Mouse (Mus musculus) liver, embryonic 15.5 days (tissue): ENCODE data around the gene Smad5. TPM values are rescaled to one million over a fixed set of nuclear protein-coding genes. Genes with fewer than 3 reads are reported as not detected.
A peak's percentile ranks its signal among the peaks of the same experiment; 100 is the strongest.

Experiments
- ATAC-seq: fragments of 200-750 bp; cut with Nextera tagmentation; 2 replicates; pipeline ENCODE4 v1.8.0; 2017; ENCODE audit warnings: moderate number of reproducible peaks, mild to moderate bottlenecking, moderate library complexity; ENCODE audit not compliant: insufficient read depth
- H3K27ac ChIP-seq: fragments of 300-500 bp; sonication (generic); replicated peaks from 2 replicates; pipeline ENCODE4 v1.5.1; 2015; ENCODE audit warnings: mild to moderate bottlenecking, inconsistent platforms
- H3K27me3 ChIP-seq: fragments of 300-500 bp; sonication (generic); 2 replicates; pipeline ENCODE4 v1.6.1; 2015; ENCODE audit warnings: mild to moderate bottlenecking, inconsistent platforms
- H3K36me3 ChIP-seq: fragments of 300-500 bp; sonication (generic); replicated peaks from 2 replicates; pipeline ENCODE4 v1.6.1; 2015; ENCODE audit warnings: moderate library complexity, mild to moderate bottlenecking, inconsistent platforms
- H3K4me1 ChIP-seq: fragments of 300-500 bp; sonication (generic); replicated peaks from 2 replicates; pipeline ENCODE4 v1.6.1; 2015; ENCODE audit warnings: inconsistent platforms
- H3K4me2 ChIP-seq: fragments of 300-500 bp; sonication (generic); 2 replicates; pipeline ENCODE4 v1.6.1; 2015; ENCODE audit warnings: moderate library complexity, mild to moderate bottlenecking, inconsistent platforms
- H3K4me3 ChIP-seq: fragments of 300-500 bp; sonication (generic); replicated peaks from 2 replicates; pipeline ENCODE4 v1.5.1; 2015; ENCODE audit warnings: mild to moderate bottlenecking, inconsistent platforms
- H3K9ac ChIP-seq: fragments of 300-500 bp; sonication (generic); 2 replicates; pipeline ENCODE4 v1.6.1; 2015; ENCODE audit warnings: moderate library complexity, mild to moderate bottlenecking, inconsistent platforms
- H3K9me3 ChIP-seq: fragments of 300-500 bp; sonication (generic); replicated peaks from 2 replicates; pipeline ENCODE4 v1.6.1; 2016; ENCODE audit warnings: inconsistent platforms
- WGBS: fragments of 180-500 bp; shearing (Covaris S2); methylation state at CpG from one replicate; pipeline ENCODE4 v1.1.7; 2015; ENCODE audit warnings: mixed read lengths; ENCODE audit not compliant: insufficient replicate concordance; 5-methylcytosine and 5-hydroxymethylcytosine counted together
- polyA plus RNA-seq: library from polyadenylated mRNA; unstranded; fragments of >200 nt; fragmentation: Nextera tagmentation; extraction: Ambion mirVana; gene quantifications from 2 replicates; pipeline ENCODE4 v1.2.1, GENCODE M21; 2015

Gene Smad5
- polyA plus RNA-seq, 1 experiment from 2014 or later, result 3.3 TPM

DNA sequence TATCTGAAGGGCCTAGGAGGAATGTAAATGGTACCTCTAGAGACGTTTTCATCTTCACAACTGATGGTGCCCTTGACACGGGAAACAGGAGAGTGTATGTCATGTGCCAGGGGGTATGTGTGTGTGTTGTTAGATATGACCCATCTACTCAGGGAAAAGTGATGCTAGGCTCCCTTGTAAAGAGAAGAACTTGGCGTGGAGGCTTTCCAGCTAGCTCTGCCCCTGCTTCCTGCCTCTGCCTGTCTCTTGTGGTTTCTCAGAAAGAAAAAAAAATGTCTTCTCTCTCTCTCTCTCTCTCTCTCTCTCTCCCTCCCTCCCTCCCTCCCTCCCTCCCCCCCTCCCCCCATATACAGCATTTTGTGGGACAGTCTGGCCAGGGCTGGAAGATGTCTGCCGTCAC is 20.9 kb upstream of the Smad5 start:
- 44% methylated on average over 4 of the region's 4 CpGs for WGBS

DNA sequence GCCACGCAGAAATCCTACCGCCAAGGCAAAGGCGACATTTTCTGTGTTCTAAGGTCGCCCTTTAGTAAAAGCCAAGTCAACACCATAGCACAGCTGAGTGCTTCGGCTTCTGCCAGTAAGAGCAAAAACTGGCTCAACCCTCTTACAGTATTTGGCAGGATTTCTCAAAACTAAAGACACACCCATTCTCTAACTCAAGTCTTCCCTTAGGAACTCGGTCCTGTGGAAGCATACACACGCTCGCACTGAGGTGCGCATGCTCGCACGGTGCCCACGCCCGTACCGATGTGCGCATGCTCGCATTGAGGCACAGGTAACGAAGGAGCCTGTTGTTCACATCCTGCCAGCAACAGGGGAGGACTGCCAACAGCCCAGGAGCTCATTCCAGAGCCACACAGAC is 20.5 kb upstream of the Smad5 start:
- Histone ChIP-seq H3K9ac (no peak overlapping the region), H3K36me3 (no peaks in the 10 kb centered on the region), H3K4me3 (no peak overlapping the region), H3K9me3 (no peaks in the 10 kb centered on the region), H3K27ac (no peak overlapping the region), H3K4me2 (no peak overlapping the region), H3K4me1 (peaks cover 9% of the 10 kb centered on the region; the same call in 1 of the 2 replicates), H3K27me3 (no peaks in the 10 kb centered on the region)
- ATAC-seq, result no peak
- WGBS, result 72% methylated on average over 17 of the region's 17 CpGs

More for the DNA sequence above, 20.9 kb upstream of the Smad5 start:
- Histone ChIP-seq H3K9me3 (no peaks in the 10 kb centered on the region), H3K4me3 (no peak overlapping the region), H3K27me3 (no peaks in the 10 kb centered on the region), H3K27ac (no peak overlapping the region), H3K4me1 (peaks cover 9% of the 10 kb centered on the region; the same call in 1 of the 2 replicates), H3K4me2 (no peak overlapping the region), H3K9ac (no peak overlapping the region), H3K36me3 (no peaks in the 10 kb centered on the region)
- no peak for ATAC-seq

DNA sequence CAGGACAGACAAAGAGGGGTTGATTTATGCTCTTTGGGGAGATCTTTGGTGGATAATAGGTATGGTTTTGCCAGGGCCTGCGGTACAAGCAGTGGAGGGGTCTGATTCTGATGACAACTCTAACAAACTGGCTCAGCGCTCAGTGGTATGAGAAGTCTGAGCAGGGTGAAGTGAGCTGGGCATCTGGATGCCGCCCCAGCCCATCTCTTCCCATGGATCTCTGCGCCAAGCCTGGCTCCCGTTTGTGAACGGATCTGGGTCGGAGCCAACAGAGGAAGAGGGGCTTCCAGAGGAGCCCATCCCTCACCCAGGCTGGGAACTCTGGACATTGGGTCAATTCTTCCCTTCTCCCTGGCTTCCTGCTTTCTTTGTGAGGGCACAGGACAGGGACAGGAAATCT is 19.5 kb upstream of the Smad5 start:
- no peaks in the 10 kb centered on the region for H3K9me3 ChIP-seq
- WGBS, result 57% methylated on average over 7 of the region's 7 CpGs
- H3K36me3 ChIP-seq, result no peaks in the 10 kb centered on the region
- H3K4me3 ChIP-seq, result no peak overlapping the region
- no peak overlapping the region for H3K27ac ChIP-seq
- no peak for ATAC-seq
- H3K4me1 ChIP-seq, result peaks cover 2% of the 10 kb centered on the region; the same call in 1 of the 2 replicates
- H3K4me2 ChIP-seq, result no peak overlapping the region
- H3K9ac ChIP-seq, result no peak overlapping the region
- H3K27me3 ChIP-seq, result no peaks in the 10 kb centered on the region

DNA sequence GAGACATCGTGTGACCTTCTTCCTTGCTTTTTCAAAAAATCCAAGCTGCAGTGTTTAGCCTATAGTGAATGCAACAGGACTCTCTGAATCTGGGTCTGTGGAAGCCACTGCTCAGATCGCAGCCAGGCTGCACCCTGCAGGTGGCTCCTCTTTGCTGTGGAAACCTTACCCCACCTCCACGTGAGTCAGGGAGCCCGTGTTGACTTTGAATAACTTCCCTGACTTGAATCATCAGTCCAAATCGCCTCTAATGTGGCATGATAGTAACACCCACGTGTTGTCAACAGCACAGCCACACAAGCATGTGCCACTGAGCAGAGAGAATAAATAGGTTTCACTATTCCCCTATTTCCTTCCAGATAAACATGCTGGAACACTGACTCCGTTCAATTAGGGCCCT is 10.8 kb upstream of the Smad5 start:
- Histone ChIP-seq H3K36me3 (no peaks in the 10 kb centered on the region), H3K4me2 (no peak overlapping the region), H3K9ac (no peak overlapping the region), H3K4me1 (peaks cover 12% of the 10 kb centered on the region; the same call in 1 of the 2 replicates), H3K27me3 (no peaks in the 10 kb centered on the region), H3K9me3 (no peaks in the 10 kb centered on the region), H3K27ac (no peak overlapping the region), H3K4me3 (no peak overlapping the region)
- 45% methylated on average over 7 of the region's 7 CpGs for WGBS
- no peak for ATAC-seq

DNA sequence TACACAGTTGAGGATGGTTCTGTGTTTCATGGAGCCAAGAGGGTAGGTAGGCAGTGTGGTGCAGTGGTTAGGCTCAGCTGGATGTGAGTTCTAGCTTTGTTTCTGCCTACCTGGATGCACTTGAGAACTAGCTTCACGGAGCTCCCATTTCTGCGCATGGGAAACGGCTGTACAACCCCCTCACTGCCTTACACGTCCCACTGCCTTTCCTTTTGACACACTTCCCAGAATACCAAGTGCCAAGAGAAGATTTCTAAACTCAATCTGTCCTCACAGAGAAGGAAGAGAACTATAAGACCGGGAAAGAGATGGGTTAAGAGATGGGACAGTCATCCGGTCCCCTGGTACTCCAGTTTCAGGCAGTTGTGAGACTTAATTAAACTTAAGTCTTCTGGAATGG is 10.2 kb upstream of the Smad5 start:
- Histone ChIP-seq H3K9me3 (no peaks in the 10 kb centered on the region), H3K4me2 (no peak overlapping the region), H3K27ac (no peak overlapping the region), H3K9ac (no peak overlapping the region), H3K27me3 (no peaks in the 10 kb centered on the region), H3K4me3 (no peak overlapping the region), H3K36me3 (no peaks in the 10 kb centered on the region), H3K4me1 (peaks cover 17% of the 10 kb centered on the region; the same call in 1 of the 2 replicates)
- WGBS, result 63% methylated on average over 6 of the region's 6 CpGs
- ATAC-seq, result no peak

DNA sequence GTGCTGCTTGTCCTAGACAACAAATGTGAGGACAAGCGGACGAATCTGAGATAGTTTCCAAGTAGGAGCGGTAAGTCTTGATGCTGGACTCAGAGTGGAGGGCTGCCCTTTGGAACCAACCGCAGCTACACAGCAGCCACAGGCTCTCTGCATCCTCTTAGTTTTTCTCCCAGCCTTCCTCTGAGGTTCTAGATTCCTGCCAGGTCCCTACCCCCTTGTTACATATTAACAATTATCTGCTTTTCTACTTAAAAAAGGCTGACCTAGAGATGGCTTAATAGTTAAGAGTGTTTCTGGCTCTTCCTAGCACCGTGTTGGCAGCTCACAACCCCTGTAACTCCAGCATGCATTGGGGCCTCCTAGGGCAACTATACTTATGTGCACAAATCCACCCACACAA is 7.1 kb upstream of the Smad5 start:
- H3K4me3 ChIP-seq, result no peak overlapping the region
- peaks cover 17% of the 10 kb centered on the region; the same call in 1 of the 2 replicates for H3K4me1 ChIP-seq
- H3K4me2 ChIP-seq, result no peak overlapping the region
- ATAC-seq, result no peak
- H3K27me3 ChIP-seq, result no peaks in the 10 kb centered on the region
- no peaks in the 10 kb centered on the region for H3K36me3 ChIP-seq
- H3K27ac ChIP-seq, result no peak overlapping the region
- WGBS, result 64% methylated on average over 5 of the region's 5 CpGs
- no peaks in the 10 kb centered on the region for H3K9me3 ChIP-seq
- H3K9ac ChIP-seq, result no peak overlapping the region

DNA sequence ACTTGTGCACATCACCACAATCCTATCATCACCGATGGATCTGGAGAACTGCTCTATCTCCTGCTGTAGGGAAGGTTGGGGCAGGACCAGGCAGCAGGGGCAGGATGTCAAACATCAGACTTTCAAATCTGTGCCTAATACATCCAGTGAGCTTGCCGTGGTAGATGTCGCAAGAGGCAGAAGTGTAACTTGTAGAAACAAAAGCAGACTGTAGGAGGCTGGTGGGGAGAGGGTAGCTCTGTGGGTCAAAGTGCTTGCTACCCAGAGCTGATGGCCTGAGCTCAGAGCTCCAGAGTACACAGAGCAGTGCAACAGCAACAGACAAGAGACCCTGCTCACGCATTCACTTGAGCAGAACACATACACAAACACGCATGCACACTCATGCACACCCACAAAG is 6.1 kb upstream of the Smad5 start:
- H3K4me1 ChIP-seq, result peaks cover 20% of the 10 kb centered on the region; the same call in 1 of the 2 replicates
- 57% methylated on average over 5 of the region's 5 CpGs for WGBS
- H3K9me3 ChIP-seq, result no peaks in the 10 kb centered on the region
- no peaks in the 10 kb centered on the region for H3K36me3 ChIP-seq
- H3K9ac ChIP-seq, result no peak overlapping the region
- H3K4me3 ChIP-seq, result no peak overlapping the region
- H3K27me3 ChIP-seq, result no peaks in the 10 kb centered on the region
- ATAC-seq, result peak; percentile 78
- H3K4me2 ChIP-seq, result no peak overlapping the region
- 0 out of 2 replicates have a peak overlapping the region, but pooled peaks have one; percentile 34 for H3K27ac ChIP-seq

DNA sequence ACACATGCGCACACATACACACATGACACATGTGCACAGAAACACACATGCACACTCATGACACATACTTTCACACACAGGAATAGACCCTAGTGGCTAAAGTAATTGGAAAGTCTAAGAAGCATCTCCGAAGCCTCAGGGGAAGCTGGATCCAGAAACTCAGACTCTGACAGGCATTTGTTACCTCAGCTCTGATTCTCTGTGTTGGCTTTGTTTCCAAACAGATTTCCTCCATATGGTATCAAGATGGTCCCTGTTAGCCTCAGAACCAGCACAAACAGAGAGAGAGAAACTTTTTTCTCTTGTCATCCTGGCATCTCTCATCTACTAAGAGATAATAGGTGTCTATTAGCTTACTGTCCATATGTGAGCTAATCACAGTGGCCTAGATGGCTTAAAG is 5.6 kb upstream of the Smad5 start:
- no peak for ATAC-seq
- Histone ChIP-seq H3K27me3 (no peaks in the 10 kb centered on the region), H3K4me2 (no peak overlapping the region), H3K9ac (no peak overlapping the region), H3K4me1 (peaks cover 20% of the 10 kb centered on the region; the same call in 1 of the 2 replicates), H3K36me3 (no peaks in the 10 kb centered on the region), H3K4me3 (no peak overlapping the region), H3K9me3 (no peaks in the 10 kb centered on the region), H3K27ac (no peak overlapping the region)
- 77% methylated on average over 2 of the region's 2 CpGs for WGBS

DNA sequence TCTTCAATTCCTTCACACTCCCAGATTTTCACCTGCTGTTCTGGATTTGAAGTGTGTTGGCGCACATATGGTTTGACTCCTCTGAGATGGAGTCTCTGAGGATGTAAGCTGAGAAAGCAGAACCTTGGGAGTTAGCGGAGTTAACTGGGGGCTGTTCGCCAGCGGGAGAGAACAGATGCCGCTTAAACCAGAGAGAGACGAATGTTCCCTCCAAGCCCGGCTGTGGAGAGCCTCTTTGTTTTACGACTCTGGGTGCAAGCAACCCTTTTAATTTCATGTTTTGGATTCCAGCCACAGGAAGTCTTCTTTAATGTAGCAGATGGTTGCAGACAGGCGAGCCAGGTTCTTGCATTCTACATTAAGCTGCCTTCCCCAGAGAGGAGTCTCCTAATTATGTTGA is 4.4 kb upstream of the Smad5 start:
- WGBS, result 39% methylated on average over 9 of the region's 9 CpGs
- peaks cover 30% of the 10 kb centered on the region for H3K4me1 ChIP-seq
- no peaks in the 10 kb centered on the region for H3K27me3 ChIP-seq
- H3K9me3 ChIP-seq, result no peaks in the 10 kb centered on the region
- ATAC-seq, result no peak
- no peak overlapping the region for H3K27ac ChIP-seq
- no peak overlapping the region for H3K4me3 ChIP-seq
- no peak overlapping the region for H3K9ac ChIP-seq
- H3K4me2 ChIP-seq, result no peak overlapping the region
- H3K36me3 ChIP-seq, result no peaks in the 10 kb centered on the region

DNA sequence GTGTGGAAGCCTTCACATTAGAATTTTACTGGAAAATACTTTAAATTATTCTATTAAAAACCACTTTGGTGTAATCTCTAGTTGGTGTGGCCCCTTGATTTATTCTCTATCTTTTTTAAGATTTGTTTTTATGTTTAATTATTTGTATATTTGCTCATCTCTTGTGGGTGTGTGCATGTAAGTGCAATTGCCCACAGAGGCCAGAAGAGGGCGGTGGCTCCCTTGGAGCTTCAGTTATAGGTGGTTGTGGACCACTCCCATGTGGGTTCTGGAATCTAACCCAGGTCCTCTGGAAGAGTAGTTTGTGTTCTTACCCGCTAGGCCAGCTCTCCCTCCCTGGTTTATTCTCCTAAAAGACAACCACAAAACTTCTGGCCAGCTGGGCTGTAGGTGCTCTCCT is 3.4 kb upstream of the Smad5 start:
- no peak overlapping the region for H3K9ac ChIP-seq
- H3K36me3 ChIP-seq, result no peaks in the 10 kb centered on the region
- no peak overlapping the region for H3K27ac ChIP-seq
- no peak overlapping the region for H3K4me3 ChIP-seq
- no peaks in the 10 kb centered on the region for H3K9me3 ChIP-seq
- no peak overlapping the region for H3K4me2 ChIP-seq
- H3K4me1 ChIP-seq, result peaks cover 36% of the 10 kb centered on the region
- no peaks in the 10 kb centered on the region for H3K27me3 ChIP-seq
- 71% methylated on average over 2 of the region's 2 CpGs for WGBS
- ATAC-seq, result no peak

DNA sequence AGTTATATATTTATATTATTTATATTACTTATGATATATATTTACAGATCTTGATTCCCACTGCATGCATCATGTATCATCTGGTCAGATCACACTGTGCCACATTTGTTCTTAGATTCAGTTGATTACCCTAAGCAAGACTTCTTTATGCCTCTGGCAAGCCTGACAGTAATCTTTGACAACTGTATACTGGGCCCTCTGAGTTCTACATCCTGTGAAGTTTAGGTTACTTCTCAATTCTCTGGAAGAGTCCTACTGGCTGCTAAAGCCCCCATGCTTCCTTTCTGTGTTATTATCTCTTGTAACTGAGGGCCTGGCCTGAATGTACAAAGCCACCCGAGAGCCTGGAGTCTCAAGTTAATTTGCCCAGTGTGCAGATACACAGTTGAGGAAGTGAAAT is 1.8 kb upstream of the Smad5 start:
- Histone ChIP-seq H3K27me3 (no peaks in the 10 kb centered on the region), H3K9me3 (no peaks in the 10 kb centered on the region), H3K4me2 (no peak overlapping the region), H3K36me3 (no peaks in the 10 kb centered on the region), H3K4me3 (no peak overlapping the region), H3K27ac (no peak overlapping the region), H3K4me1 (peaks cover 44% of the 10 kb centered on the region), H3K9ac (no peak overlapping the region)
- WGBS, result 37% methylated on average over 1 of the region's 1 CpGs
- no peak for ATAC-seq

DNA sequence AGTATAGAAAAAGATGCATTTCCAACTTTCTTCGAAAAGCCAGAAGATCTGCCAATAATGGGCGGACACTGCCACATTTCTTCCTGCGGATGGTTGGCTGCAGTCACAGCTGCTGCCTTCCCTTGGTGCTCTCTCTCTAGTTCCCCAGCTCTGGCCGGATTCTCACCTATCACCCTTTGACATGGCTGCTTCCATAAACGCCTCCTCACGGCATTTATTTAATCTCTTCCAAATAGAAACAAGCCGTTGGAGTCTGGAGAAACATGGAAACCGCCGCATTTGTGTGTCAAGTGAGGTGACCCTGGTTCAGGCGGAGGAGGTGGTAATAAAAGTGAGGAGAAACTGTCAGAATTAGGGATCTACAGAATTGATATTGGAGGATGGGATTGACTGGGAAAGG is 886 bp upstream of the Smad5 start:
- Histone ChIP-seq H3K36me3 (no peaks in the 10 kb centered on the region), H3K9me3 (no peaks in the 10 kb centered on the region), H3K4me1 (peaks cover 39% of the 10 kb centered on the region), H3K27ac (no peak overlapping the region), H3K27me3 (no peaks in the 10 kb centered on the region), H3K9ac (no peak overlapping the region), H3K4me2 (peak overlapping the region; percentile 88), H3K4me3 (no peak overlapping the region)
- no peak for ATAC-seq
- 79% methylated on average over 10 of the region's 10 CpGs for WGBS
